Mouse (Mus musculus): ENCODE data around the gene Arl10.

- TF ChIP-seq CTCF (IDR thresholded peaks at IDR 0.05; ENCODE audit: low read depth) (no peak), EP300 (IDR thresholded peaks at IDR 0.05; ENCODE audit: low read depth) (no peak)
These were observed 3.1 kb downstream of the Arl10 start for GRCm38 (mm10) chr13:54577652-54578507.
